Mouse (Mus musculus) midbrain, embryonic 11.5 days (tissue): Measurements from ENCODE around the gene Olfr1097. TPM values are rescaled to one million over a fixed set of nuclear protein-coding genes. Genes with fewer than 3 reads are reported as not detected.

Experiments used
- ATAC-seq: fragments of 200-750 bp; cut with Nextera tagmentation; 2 replicates; pipeline ENCODE4 v1.8.0; 2017; ENCODE audit warnings: moderate TSS enrichment, moderate library complexity; ENCODE audit not compliant: low FRiP score
- DNase-seq: peaks from one replicate; pipeline ENCODE4 v3.0.0; 2015; ENCODE audit warnings: low spot score; ENCODE audit errors: missing footprints
- H3K27ac ChIP-seq: fragments of 300-500 bp; sonication (generic); 2 replicates; pipeline ENCODE4 v1.5.1; 2014; ENCODE audit warnings: low read depth, low read length
- H3K27me3 ChIP-seq: fragments of 300-500 bp; sonication (generic); 2 replicates; pipeline ENCODE4 v1.6.1; 2014; ENCODE audit warnings: mild to moderate bottlenecking, low read length, moderate library complexity, mixed read lengths; ENCODE audit not compliant: control insufficient read depth, insufficient read depth
- H3K36me3 ChIP-seq: fragments of 300-500 bp; sonication (generic); 2 replicates; pipeline ENCODE4 v1.6.1; 2014; ENCODE audit warnings: mild to moderate bottlenecking, low read length, moderate library complexity, mixed read lengths; ENCODE audit not compliant: control insufficient read depth, insufficient read depth
- H3K4me1 ChIP-seq: fragments of 300-500 bp; sonication (generic); 2 replicates; pipeline ENCODE4 v1.6.1; 2014; ENCODE audit warnings: low read length; ENCODE audit not compliant: control insufficient read depth, insufficient read depth
- H3K4me2 ChIP-seq: fragments of 300-500 bp; sonication (generic); 2 replicates; pipeline ENCODE4 v1.6.1; 2014; ENCODE audit warnings: mild to moderate bottlenecking, moderate library complexity
- H3K4me3 ChIP-seq: fragments of 300-500 bp; sonication (generic); 2 replicates; pipeline ENCODE4 v1.5.1; 2014; ENCODE audit warnings: low read depth, low read length
- H3K9ac ChIP-seq: fragments of 300-500 bp; sonication (generic); 2 replicates; pipeline ENCODE4 v1.6.1; 2014; ENCODE audit warnings: low read length
- H3K9me3 ChIP-seq: fragments of 300-500 bp; sonication (generic); 2 replicates; pipeline ENCODE4 v1.6.1; 2016; ENCODE audit warnings: low read length; ENCODE audit not compliant: control insufficient read depth
- WGBS: fragments of 180-500 bp; shearing (Covaris S2); extraction: QIAGEN DNeasy Blood & Tissue Kit; methylation state at CpG from one replicate; pipeline ENCODE4 v1.1.7; 2014; 5-methylcytosine and 5-hydroxymethylcytosine counted together
- polyA plus RNA-seq: library from polyadenylated mRNA; unstranded; fragments of >200 nt; fragmentation: Nextera tagmentation; extraction: Ambion mirVana; gene quantifications from 2 replicates; pipeline ENCODE4 v1.2.1, GENCODE M21; 2014

The Olfr1097 gene
- polyA plus RNA-seq: not detected in 2 replicates

GRCm38 (mm10) chr2:86892116-86892515 is at the start of gene Olfr1097:
Olfr1097 (minus strand) TSS chr2:86892216.
- no peak within 1 kb of the TSS for H3K9ac ChIP-seq
- 93% methylated on average over 1 of the region's 1 CpGs for WGBS
- H3K4me3 ChIP-seq: no peak within 1 kb of the TSS
- no peaks in the 10 kb centered on the region for H3K36me3 ChIP-seq
- DNase-seq: no peak
- ATAC-seq: no peak
- H3K4me2 ChIP-seq: no peak within 1 kb of the TSS
- H3K9me3 ChIP-seq: no peaks in the 10 kb centered on the region
- H3K27me3 ChIP-seq: no peaks in the 10 kb centered on the region
- H3K4me1 ChIP-seq: no peaks in the 10 kb centered on the region
- no peak within 1 kb of the TSS for H3K27ac ChIP-seq

- no peak overlapping the region for H3K9ac ChIP-seq
- no peaks in the 10 kb centered on the region for H3K9me3 ChIP-seq
- no peaks in the 10 kb centered on the region for H3K27me3 ChIP-seq
- no peak overlapping the region for H3K4me2 ChIP-seq
- H3K4me1 ChIP-seq: no peaks in the 10 kb centered on the region
- no peaks in the 10 kb centered on the region for H3K36me3 ChIP-seq
- DNase-seq (no peak), ATAC-seq (no peak)
- H3K27ac ChIP-seq: no peak overlapping the region
- H3K4me3 ChIP-seq: no peak overlapping the region
These were observed 34.5 kb upstream of the Olfr1097 start for GRCm38 (mm10) chr2:86926557-86926956.

- no peak for DNase-seq
- ATAC-seq: no peak
- Histone ChIP-seq H3K9me3 (no peaks in the 10 kb centered on the region), H3K27ac (no peak within 1 kb of the TSS), H3K27me3 (no peaks in the 10 kb centered on the region), H3K9ac (no peak within 1 kb of the TSS), H3K4me1 (no peaks in the 10 kb centered on the region), H3K36me3 (no peaks in the 10 kb centered on the region), H3K4me3 (no peak within 1 kb of the TSS), H3K4me2 (no peak within 1 kb of the TSS)
- WGBS: 88% methylated on average over 1 of the region's 1 CpGs
These were observed 32.4 kb upstream of the Olfr1097 start, which contains the start of gene Olfr1098 for GRCm38 (mm10) chr2:86924445-86924844. Olfr1098 (minus strand) TSS chr2:86924545.

- H3K4me2 ChIP-seq: no peak overlapping the region
These were observed 13.6 kb upstream of the Olfr1097 start for GRCm38 (mm10) chr2:86905647-86906046.

GRCm38 (mm10) chr2:86874702-86875101 is 17.3 kb downstream of the Olfr1097 start, which contains the start of gene Gm13723:
Gm13723 (minus strand) TSS chr2:86874802.
- H3K4me2 ChIP-seq: no peak within 1 kb of the TSS
- no peak within 1 kb of the TSS for H3K27ac ChIP-seq
- H3K36me3 ChIP-seq: no peaks in the 10 kb centered on the region
- H3K4me1 ChIP-seq: no peaks in the 10 kb centered on the region
- no peaks in the 10 kb centered on the region for H3K27me3 ChIP-seq
- DNase-seq (no peak), ATAC-seq (no peak)
- 76% methylated on average over 1 of the region's 1 CpGs for WGBS
- H3K9ac ChIP-seq: no peak within 1 kb of the TSS
- no peak within 1 kb of the TSS for H3K4me3 ChIP-seq
- no peaks in the 10 kb centered on the region for H3K9me3 ChIP-seq

More at GRCm38 (mm10) chr2:86905647-86906046, 13.6 kb upstream of the Olfr1097 start:
- Histone ChIP-seq H3K4me3 (no peak overlapping the region), H3K9me3 (no peaks in the 10 kb centered on the region), H3K4me1 (no peaks in the 10 kb centered on the region), H3K27ac (no peak overlapping the region), H3K36me3 (no peaks in the 10 kb centered on the region), H3K27me3 (no peaks in the 10 kb centered on the region), H3K9ac (no peak overlapping the region)
- no peak for ATAC-seq
- 84% methylated on average over 2 of the region's 2 CpGs for WGBS
- DNase-seq: no peak

- no peaks in the 10 kb centered on the region for H3K27me3 ChIP-seq
- H3K9me3 ChIP-seq: no peaks in the 10 kb centered on the region
- WGBS: 90% methylated on average over 3 of the region's 3 CpGs
- H3K9ac ChIP-seq: no peak within 1 kb of the TSS
- no peak for ATAC-seq
- no peak within 1 kb of the TSS for H3K4me3 ChIP-seq
- no peaks in the 10 kb centered on the region for H3K36me3 ChIP-seq
- H3K4me1 ChIP-seq: no peaks in the 10 kb centered on the region
- H3K4me2 ChIP-seq: no peak within 1 kb of the TSS
- no peak within 1 kb of the TSS for H3K27ac ChIP-seq
- DNase-seq: no peak
These were observed 40.4 kb downstream of the Olfr1097 start, which contains the start of gene Olfr1095 for GRCm38 (mm10) chr2:86851596-86851995. Olfr1095 (minus strand) TSS chr2:86851696.

Other genes with a start within 250 kb of the Olfr1097 start
- not detected in 2 replicates for gene Olfr1085, start 230.2 kb downstream of the Olfr1097 start, polyA plus RNA-seq
- not detected in 2 replicates for gene Olfr1086, start 212.1 kb downstream of the Olfr1097 start, polyA plus RNA-seq
- gene Olfr1087, start 193.8 kb downstream of the Olfr1097 start, polyA plus RNA-seq: not detected in 2 replicates
- gene Olfr1089, start 158.5 kb downstream of the Olfr1097 start, polyA plus RNA-seq: not detected in 2 replicates
- gene Olfr1090, start 133.2 kb downstream of the Olfr1097 start, polyA plus RNA-seq: not detected in 2 replicates
- gene Olfr1093, start 109.7 kb downstream of the Olfr1097 start, polyA plus RNA-seq: not detected in 2 replicates
- gene Olfr141, start 82.2 kb downstream of the Olfr1097 start, polyA plus RNA-seq: not detected in 2 replicates
- not detected in 2 replicates for gene Olfr1094, start 67.6 kb downstream of the Olfr1097 start, polyA plus RNA-seq
- gene Olfr1095, start 40.5 kb downstream of the Olfr1097 start, polyA plus RNA-seq: not detected in 2 replicates
- not detected in 2 replicates for gene Gm13723, start 17.4 kb downstream of the Olfr1097 start, polyA plus RNA-seq
- gene Olfr1098, start 32.3 kb upstream of the Olfr1097 start, polyA plus RNA-seq: not detected in 2 replicates
- not detected in 2 replicates for gene Olfr1099, start 68.5 kb upstream of the Olfr1097 start, polyA plus RNA-seq
- gene Olfr1100, start 87.7 kb upstream of the Olfr1097 start, polyA plus RNA-seq: not detected in 2 replicates
- not detected in 2 replicates for gene Olfr1101, start 99.0 kb upstream of the Olfr1097 start, polyA plus RNA-seq
- gene Olfr1102, start 106.2 kb upstream of the Olfr1097 start, polyA plus RNA-seq: not detected in 2 replicates
- not detected in 2 replicates for gene Olfr1104, start 134.9 kb upstream of the Olfr1097 start, polyA plus RNA-seq
- not detected in 2 replicates for gene Olfr1105, start 144.3 kb upstream of the Olfr1097 start, polyA plus RNA-seq
- not detected in 2 replicates for gene Olfr1106, start 160.1 kb upstream of the Olfr1097 start, polyA plus RNA-seq
- not detected in 2 replicates for gene Olfr1107, start 183.6 kb upstream of the Olfr1097 start, polyA plus RNA-seq
- gene Olfr1109, start 203.8 kb upstream of the Olfr1097 start, polyA plus RNA-seq: not detected in 2 replicates
- not detected in 2 replicates for gene Olfr259, start 222.4 kb upstream of the Olfr1097 start, polyA plus RNA-seq
- not detected in 2 replicates for gene Olfr1110, start 248.1 kb upstream of the Olfr1097 start, polyA plus RNA-seq